Mouse (Mus musculus): ENCODE measurements around the gene Ampd2. TPM values are rescaled to one million over a fixed set of nuclear protein-coding genes. Genes with fewer than 3 reads are reported as not detected.

The Ampd2 gene
- total and polyA plus RNA-seq, 3 experiments: 54.9 to 201 TPM; not detected in 1

DNA sequence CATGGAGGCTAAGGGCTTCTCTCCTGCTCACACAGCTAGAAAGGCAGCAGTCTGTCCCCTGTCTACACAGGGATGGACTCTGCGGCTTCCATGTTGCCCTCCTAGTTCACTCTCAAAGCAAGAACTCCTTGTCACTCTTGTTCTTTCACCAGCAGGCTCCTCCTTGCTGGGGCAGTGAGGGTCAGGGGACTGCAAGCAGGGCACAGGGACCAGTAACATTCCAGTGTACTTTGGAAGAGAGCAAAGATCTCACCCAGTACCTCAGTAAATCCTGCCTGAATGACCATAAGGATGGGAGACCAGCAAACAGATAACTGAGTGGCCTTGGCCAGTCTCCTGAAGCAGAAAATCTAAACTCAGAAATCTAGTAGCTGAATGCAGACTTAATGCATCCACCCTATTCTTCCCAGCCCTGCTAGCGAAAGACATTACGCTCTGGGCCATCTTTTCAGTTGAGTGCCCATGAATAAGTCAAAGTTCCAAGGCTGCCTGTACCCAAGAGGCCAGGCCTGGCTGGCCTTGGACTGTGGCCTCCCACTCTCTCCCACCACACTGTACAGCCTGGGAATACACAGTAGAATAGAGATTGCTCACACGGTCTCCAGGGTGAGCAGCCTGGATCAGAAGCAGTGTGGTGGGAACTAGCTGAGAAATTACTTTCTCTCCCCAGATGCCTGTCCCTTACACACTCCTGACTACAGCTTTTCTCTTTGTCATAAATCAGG, 57.6 kb downstream of the Ampd2 start:
- Histone ChIP-seq H3K9ac (ENCODE audit: control insufficient read depth, low read depth, low read length, poor library complexity, severe bottlenecking) (no peak overlapping the region), H3K27ac (ENCODE audit: control insufficient read depth, low read depth, low read length) (no peak overlapping the region), H3K4me3 (ENCODE audit: control insufficient read depth in 1 of 2, insufficient read depth in 1 of 2, low read depth in 2 of 2, low read length in 2 of 2) (no peak overlapping the region), H3K9me3 (replicated peaks; ENCODE audit: insufficient read depth, low read length) (no peaks in the 10 kb centered on the region), H3K27me3 (ENCODE audit: control insufficient read depth in 1 of 2, insufficient read depth in 2 of 2, low read length in 2 of 2) (peaks cover 6% of the 10 kb centered on the region in 2 experiments; a peak in 3 of 4 replicates), H3K79me2 (ENCODE audit: control insufficient read depth, insufficient read depth, low read length, poor library complexity) (no peaks in the 10 kb centered on the region), H3K36me3 (ENCODE audit: control insufficient read depth in 1 of 2, insufficient read depth in 2 of 2, low read length in 2 of 2) (no peaks in the 10 kb centered on the region), H3K4me1 (ENCODE audit: control insufficient read depth in 1 of 2, insufficient read depth in 2 of 2, low read length in 2 of 2) (peaks cover 0 to 3% of the 10 kb centered on the region in 2 experiments; a peak in 1 of 4 replicates)
- TF ChIP-seq JUND (IDR thresholded peaks at IDR 0.05; ENCODE audit: low read depth, low read length) (no peak), ZMIZ1 (IDR thresholded peaks at IDR 0.05; ENCODE audit: low read depth, low read length) (no peak), MEF2A (IDR thresholded peaks at IDR 0.05; ENCODE audit: extremely low read depth, insufficient replicate concordance, low read depth, low read length, poor library complexity, severe bottlenecking) (no peak), TBP (IDR thresholded peaks at IDR 0.05; ENCODE audit: low read depth, low read length) (no peak), MAZ (IDR thresholded peaks at IDR 0.05; ENCODE audit: low read depth, low read length) (no peak), GATA1 (IDR thresholded peaks at IDR 0.05; ENCODE audit: low read depth, low read length) (no peak), EP300 (IDR thresholded peaks at IDR 0.05; ENCODE audit: low read depth in 1 of 2, low read length in 2 of 2) (no peak), HCFC1 (IDR thresholded peaks at IDR 0.05; ENCODE audit: low read depth, low read length) (no peak), TCF12 (IDR thresholded peaks at IDR 0.05; ENCODE audit: low read depth, low read length) (no peak), MAX (IDR thresholded peaks at IDR 0.05; ENCODE audit: low read length) (no peak), SIN3A (IDR thresholded peaks at IDR 0.05; ENCODE audit: low read length) (no peak), RCOR1 (IDR thresholded peaks at IDR 0.05; ENCODE audit: low read depth, low read length) (no peak), UBTF (IDR thresholded peaks at IDR 0.05; ENCODE audit: borderline replicate concordance, insufficient read depth, low read depth, low read length) (no peak), POLR2AphosphoS5 (IDR thresholded peaks at IDR 0.05; ENCODE audit: borderline replicate concordance, low read depth, low read length) (no peak), ETS1 (IDR thresholded peaks at IDR 0.05; ENCODE audit: low read depth, low read length) (no peak), RAD21 (IDR thresholded peaks at IDR 0.05; ENCODE audit: low read depth, low read length) (no peak), ZC3H11A (IDR thresholded peaks at IDR 0.05; ENCODE audit: low read depth, low read length) (no peak), USF2 (IDR thresholded peaks at IDR 0.05; ENCODE audit: borderline replicate concordance in 1 of 2, insufficient read depth in 1 of 2, low read depth in 1 of 2, low read length in 2 of 2) (no peak)
- no peak for DNase-seq (ENCODE audit: low read depth, low spot score)

DNA sequence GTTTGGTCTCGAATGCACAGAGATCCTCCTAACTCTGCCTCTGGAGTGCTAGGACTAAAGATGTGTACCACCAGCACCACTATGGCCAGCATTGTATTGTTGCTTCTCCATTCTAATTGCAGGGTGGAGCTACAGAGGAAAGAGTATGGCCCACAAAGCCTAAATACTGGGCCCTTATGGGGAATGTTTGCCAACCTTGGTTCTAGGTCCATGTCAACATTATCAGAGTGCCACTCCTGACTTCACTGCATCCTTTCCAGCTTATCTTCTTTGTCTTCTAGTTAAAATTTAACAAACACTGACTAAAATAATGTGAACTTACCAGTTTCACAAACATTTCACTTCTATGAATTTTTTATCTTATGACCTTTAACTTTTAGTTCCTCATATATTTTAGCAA, 59.9 kb downstream of the Ampd2 start:
- Histone ChIP-seq H3K36me3 (ENCODE audit: control insufficient read depth in 1 of 2, insufficient read depth in 2 of 2, low read length in 2 of 2) (no peaks in the 10 kb centered on the region), H3K27me3 (ENCODE audit: control insufficient read depth in 1 of 2, insufficient read depth in 2 of 2, low read length in 2 of 2) (peaks cover 0 to 10% of the 10 kb centered on the region in 2 experiments; a peak in 2 of 4 replicates), H3K9me3 (replicated peaks; ENCODE audit: insufficient read depth, low read length) (no peaks in the 10 kb centered on the region), H3K79me2 (ENCODE audit: control insufficient read depth, insufficient read depth, low read length, poor library complexity) (no peaks in the 10 kb centered on the region), H3K4me1 (ENCODE audit: control insufficient read depth in 1 of 2, insufficient read depth in 2 of 2, low read length in 2 of 2) (peaks cover 0 to 3% of the 10 kb centered on the region in 2 experiments; a peak in 1 of 4 replicates), H3K9ac (ENCODE audit: control insufficient read depth, low read depth, low read length, poor library complexity, severe bottlenecking) (no peak overlapping the region), H3K4me3 (ENCODE audit: control insufficient read depth in 1 of 2, insufficient read depth in 1 of 2, low read depth in 2 of 2, low read length in 2 of 2) (no peak overlapping the region), H3K27ac (ENCODE audit: control insufficient read depth, low read depth, low read length) (no peak overlapping the region)
- DNase-seq (ENCODE audit: low read depth, low spot score): no peak
- TF ChIP-seq GABPA (IDR thresholded peaks at IDR 0.05; ENCODE audit: low read depth, low read length) (no peak), POLR2A (IDR thresholded peaks at IDR 0.05; ENCODE audit: control insufficient read depth in 1 of 2, insufficient read depth in 1 of 2, low read depth in 1 of 2, low read length in 2 of 2, poor library complexity in 1 of 2) (no peak), MEF2A (IDR thresholded peaks at IDR 0.05; ENCODE audit: extremely low read depth, insufficient replicate concordance, low read depth, low read length, poor library complexity, severe bottlenecking) (no peak), ZC3H11A (IDR thresholded peaks at IDR 0.05; ENCODE audit: low read depth, low read length) (no peak), ELF1 (IDR thresholded peaks at IDR 0.05; ENCODE audit: low read depth, low read length) (no peak), POLR2AphosphoS2 (IDR thresholded peaks at IDR 0.05; ENCODE audit: low read length) (no peak), NRF1 (IDR thresholded peaks at IDR 0.05; ENCODE audit: insufficient read depth, low read depth, low read length, poor library complexity, severe bottlenecking) (no peak), BHLHE40 (IDR thresholded peaks at IDR 0.05; ENCODE audit: borderline replicate concordance, low read depth, low read length) (no peak), TAL1 (IDR thresholded peaks at IDR 0.05; ENCODE audit: low read length) (no peak), MAFK (IDR thresholded peaks at IDR 0.05; ENCODE audit: borderline replicate concordance, low read depth, low read length) (no peak), POLR2AphosphoS5 (IDR thresholded peaks at IDR 0.05; ENCODE audit: borderline replicate concordance, low read depth, low read length) (no peak), ETS1 (IDR thresholded peaks at IDR 0.05; ENCODE audit: low read depth, low read length) (no peak)
